Mouse (Mus musculus): ENCODE measurements around the gene Hipk3.
A peak's percentile ranks its signal among the peaks of the same experiment; 100 is the strongest.

Gene Hipk3

DNA sequence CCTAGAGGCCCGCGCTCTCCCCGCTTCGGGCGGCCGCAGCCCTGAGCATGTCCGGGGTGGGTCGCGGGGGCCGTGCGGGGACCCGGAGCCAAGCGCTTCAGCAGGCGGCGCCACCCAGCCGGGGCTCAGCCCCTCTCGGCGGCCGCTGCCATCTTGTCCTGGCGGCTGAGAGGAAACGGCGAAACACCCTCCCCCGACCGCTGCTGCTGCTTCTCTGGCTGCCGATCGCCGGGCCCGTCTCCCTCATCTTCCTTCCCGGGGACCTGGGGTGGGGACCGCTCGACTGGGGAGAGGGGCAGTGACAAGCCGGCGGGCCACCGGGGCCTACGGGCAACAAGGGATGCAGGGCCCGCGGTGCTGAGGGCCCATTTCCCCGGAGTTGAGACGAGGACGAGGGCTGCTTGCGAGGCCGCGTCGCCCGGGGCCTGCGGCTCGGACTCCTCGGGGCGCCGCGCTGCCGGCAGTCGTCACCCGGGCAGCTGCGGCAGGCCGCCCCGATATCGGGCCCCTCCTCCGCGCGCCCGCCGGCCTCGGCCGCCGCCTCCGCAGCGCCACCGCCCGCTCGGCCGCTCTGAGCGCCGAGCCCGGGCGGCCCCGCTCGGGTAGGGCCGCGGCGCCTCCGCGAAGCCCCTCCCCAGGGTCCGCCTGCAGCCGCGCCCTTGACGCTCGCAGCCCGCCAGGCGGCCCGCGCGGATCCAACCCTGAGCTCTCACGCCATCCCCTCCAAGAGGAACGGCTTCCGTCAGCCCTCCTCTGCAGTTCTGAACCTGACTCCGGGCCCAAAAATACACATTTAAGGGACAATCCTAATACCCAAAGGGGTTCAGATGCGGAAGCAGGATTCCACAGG lies at the start of gene Hipk3:
Gene Hipk3, minus strand, starts transcription at position 496 of the 850 bp plus-strand sequence.
- peak; percentile 90 to 91 for DNase-seq (ENCODE audit: low spot score in 2 of 2)

DNA sequence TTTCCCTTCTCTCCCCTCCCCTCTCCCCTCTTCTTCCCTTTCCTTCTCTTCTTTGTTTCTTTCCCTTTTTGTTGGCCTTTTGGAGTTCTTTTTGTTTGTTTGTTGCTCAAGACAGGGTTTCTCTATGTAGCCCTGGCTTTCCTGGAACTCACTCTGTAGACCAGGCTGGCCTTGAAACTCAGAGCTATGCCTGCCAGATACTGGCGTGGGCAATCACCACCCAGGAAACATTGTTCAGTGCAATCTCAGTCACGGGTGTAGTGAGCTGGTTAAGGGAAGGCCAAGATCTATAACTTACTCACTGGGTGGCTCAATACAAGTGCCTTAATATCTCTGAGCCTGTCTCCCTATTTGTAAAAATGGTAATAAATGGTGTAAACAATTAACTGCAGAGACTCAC lies 46.0 kb upstream of the Hipk3 start:
- no peak for DNase-seq (ENCODE audit: low spot score in 2 of 2)

DNA sequence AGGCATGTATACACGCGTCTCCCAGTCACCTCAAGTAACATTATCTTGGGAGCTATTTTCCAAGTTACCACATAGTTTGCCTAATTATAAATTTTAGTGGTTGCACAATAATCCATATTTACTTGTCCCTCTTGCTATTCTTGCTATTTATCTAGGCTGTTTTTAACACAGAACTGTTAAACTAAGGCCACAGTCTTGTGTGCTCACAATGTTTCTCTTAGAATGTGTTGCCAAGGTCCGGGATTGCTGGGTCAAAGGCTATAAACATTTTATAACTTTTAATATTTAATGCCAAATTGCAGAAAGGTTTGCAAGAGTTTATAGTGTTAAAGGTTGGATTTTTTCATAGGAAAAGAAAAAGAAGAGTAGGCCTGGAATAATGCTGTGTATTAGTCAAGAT lies 40.5 kb upstream of the Hipk3 start:
- DNase-seq (ENCODE audit: low spot score in 2 of 2): no peak

DNA sequence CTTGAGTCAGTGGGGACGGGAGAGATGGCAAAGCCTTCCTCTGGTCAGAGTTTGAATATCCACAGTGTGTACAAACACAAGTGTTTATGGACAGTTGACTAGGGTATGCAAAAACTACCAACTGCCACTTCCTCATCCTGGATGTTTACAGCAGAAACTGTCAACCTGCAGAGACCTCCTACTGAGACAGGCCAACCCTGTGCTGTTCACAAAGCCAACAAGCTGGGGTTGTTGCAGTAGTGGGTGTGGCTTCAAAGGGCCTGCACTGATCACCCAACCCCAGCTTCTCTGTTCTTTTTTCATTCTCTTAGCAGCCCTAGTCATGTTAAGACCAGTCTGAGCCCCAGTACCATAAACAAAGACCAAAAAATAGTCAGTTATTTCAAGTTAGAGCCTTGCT lies 38.3 kb upstream of the Hipk3 start:
- no peak for DNase-seq (ENCODE audit: low spot score in 2 of 2)

DNA sequence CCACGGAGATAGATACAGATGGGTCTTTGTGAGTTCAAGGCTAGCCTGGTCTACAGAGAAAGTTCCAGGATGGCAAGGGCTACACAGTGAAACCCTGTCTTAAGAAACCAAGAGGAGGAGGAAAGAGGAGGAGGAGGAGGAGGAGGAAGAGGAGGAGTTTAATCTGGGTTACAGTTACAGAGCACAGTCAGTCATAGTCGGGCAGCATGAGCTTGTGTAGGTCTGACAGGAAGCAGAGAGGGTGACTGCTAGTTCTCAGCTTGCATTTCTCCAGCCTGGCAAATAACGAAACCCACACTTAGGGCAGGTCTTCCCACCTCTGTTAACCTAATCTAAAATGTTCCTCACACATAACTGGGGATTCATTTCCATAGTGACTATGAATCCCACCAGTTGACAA lies 32.3 kb upstream of the Hipk3 start:
- DNase-seq (ENCODE audit: low spot score in 2 of 2): no peak

DNA sequence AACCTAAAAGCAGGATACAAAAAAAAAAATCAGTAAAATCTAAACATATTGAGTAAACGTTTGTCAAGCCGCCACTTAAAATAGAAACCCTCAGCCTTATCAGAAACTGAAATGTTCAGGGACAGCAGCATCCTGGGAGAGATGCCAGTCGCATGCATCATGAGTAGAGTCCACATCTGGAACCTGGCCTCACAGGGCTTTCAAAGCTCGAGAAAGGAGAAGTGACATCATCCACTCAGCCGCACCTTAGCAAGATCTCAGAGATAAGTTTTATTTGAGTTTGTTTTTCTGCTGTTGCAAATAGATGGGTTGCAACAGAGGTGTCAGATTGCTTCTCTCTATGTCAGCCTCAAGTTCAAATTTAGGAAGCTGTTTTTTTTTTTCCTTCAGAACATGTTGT lies 31.3 kb upstream of the Hipk3 start:
- peak in 1 of 2 experiments; percentile 21 for DNase-seq (ENCODE audit: low spot score in 2 of 2)

DNA sequence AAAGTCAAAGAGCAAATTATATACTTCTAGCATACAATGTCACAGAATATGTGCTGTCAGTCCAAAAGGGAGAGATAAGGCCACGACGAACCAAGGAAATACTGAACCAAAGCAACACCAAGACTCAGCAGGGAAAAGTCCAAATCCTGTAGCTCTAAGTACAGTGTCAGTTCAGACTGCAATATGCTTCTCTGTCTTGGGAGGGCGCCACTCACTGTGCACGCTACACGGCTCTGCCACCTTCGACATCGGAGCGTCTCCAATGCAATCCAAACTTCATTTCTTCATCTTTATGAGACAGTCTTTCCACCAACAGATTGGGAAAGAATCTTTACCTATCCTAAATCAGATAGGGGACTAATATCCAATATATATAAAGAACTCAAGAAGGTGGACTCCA lies 17.4 kb upstream of the Hipk3 start:
- no peak for DNase-seq (ENCODE audit: low spot score in 2 of 2)

DNA sequence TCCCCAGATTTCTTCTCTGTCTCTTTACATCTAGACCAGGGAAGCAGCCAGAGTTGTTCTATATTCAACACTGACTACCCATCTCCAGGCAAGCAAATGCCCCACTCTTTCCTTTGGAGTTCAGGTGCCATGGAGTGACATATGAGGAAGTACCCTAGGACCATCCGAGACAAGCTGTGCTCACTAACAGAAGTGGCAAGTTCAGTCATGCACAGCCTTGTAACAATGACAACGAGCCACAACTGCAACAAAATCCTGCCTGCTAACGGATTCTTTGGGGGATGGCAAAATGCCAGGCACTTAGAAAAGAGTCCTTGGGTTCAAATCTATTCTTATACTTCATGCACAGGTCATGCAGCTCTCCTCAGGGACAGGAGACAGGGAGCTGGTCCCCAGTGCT lies 8.1 kb upstream of the Hipk3 start:
- no peak for DNase-seq (ENCODE audit: low spot score in 2 of 2)

DNA sequence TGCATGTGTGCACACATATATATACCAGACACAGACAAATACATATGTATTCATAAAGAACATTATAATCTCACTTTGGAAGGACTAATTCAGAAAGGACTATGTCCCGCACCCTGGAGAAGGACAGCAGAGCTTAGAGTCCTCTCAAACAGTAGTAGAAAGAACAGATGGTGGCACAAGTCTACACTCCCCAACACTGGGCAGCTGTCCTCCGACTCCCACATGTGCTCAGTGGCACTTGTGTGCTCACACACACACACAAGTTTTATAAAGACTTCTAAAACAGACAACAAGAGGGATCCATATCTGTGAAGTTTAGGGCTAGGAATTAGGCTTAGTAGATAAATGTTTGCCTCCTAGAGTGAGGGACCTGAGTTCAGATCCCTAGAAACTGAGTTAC lies 6.8 kb upstream of the Hipk3 start:
- no peak for DNase-seq (ENCODE audit: low spot score in 2 of 2)

DNA sequence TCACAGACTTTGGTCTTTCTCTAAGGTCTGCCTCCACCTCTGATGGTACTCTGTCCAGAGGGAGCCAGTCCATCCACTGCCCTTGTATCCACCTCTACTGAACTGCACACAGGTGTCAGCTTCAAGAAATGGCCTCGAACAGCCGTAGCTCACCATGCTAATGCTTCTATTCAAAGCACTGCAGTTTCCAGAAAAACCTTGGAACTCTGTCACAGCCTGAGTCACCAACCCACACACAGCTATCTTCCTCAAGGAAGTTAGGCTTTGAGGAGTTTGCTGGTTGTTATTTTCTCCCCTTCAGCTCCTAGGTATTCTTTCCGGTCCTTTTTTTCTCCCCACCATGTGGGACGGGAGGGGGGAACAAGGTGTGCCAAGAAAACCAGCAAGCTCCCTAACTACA lies 3.5 kb upstream of the Hipk3 start:
- DNase-seq (ENCODE audit: low spot score in 2 of 2): no peak

DNA sequence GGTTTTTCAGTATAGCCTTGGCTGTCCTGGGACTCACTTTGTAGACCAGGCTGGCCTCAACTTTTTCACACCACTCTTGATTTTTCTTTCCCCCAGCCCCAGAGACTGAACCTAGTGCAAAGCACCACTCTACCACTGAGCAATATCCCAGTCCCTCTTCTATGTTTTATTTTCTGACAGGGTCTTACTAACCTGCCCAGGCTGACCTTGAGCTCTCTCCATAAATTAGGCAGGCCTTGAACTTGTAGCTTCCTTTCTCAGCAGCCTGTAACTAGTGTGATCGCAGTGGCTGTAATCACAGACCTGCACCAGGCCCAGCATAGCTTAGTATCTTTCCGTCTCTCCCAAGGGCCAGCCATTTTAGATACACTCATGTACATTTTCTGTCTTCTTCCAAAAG lies 3.0 kb upstream of the Hipk3 start:
- DNase-seq (ENCODE audit: low spot score in 2 of 2): no peak

DNA sequence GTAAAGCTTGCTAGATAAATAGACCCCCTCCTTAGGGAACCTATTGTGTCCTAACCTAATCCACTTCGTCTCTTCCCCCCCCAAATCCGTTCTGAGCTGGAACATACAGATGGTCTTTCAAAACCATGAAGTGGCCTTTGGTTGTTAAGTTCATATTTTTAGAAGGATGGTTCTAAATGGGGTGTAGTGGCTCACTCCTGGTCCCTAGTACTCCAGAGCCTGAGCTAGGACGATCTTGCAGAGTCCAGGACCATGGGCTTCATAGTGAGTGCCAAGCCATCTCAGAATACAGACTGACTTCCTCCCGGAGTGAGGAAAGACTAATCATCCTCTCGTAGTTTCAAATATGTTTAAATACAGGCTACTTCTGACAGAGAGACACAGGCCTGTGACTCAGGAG lies 2.0 kb upstream of the Hipk3 start:
- DNase-seq (ENCODE audit: low spot score in 2 of 2): no peak

DNA sequence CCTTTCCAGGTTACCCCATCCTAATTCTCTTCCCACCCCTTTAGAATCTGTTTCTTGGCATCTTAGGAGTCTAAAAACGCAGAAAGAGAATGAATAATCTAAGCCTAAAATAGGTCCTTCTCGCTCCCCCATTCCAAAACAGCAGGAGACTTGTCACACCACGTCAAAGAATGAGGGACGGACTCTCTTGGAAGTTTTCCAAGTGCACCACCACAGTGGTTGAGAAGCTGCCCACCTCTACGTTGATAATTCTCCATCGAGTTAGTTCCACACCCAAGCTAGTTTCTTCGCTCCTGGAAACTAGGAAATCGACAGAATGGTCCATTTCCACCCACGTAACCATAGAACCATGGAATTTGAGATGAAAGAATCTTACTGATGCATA lies 547 bp upstream of the Hipk3 start:
- no peak for DNase-seq (ENCODE audit: low spot score in 2 of 2)

DNA sequence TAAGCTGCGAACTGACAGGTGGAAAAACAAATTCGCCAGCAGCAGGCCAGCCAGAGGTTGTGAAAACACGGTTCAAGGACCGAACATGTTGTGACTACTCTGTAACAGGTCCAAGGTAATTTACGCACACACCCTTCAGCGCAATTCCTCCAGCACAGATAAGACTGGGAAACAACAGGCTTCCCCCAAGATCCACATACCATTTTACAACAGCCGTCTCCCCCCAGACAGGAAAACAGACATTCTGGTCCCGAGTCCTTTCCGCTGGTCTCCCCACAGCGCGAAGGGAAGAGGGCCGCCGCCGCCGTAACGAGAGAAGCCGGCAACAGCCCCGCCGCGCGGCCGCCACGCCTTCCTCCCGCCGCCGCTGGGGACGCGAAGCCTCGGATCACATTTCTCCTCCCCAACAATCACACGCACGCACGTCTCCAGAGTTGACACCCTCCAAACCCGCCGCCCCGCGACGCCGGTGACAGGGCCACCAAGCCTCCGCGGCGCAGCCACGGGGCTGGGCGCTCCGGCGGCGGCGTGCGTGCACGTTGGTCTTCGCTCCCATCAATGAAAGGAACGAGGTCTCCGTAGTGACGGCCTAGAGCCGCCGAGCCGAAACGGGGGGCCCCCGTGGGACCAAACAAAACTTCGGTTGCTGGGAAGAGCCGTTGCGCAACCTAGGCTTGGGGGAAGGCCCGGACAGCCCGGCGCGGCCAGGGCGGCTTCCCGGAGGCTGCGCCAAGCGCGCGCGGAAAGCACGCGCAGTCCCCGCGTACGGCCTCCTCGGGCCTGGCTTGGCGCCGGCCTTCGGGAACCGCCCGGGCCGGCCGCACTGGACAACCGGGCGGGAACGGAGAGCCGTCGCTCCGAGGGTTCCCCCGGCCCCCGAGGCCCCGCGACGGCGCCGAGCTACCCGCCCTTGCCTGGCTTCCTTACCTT lies 960 bp downstream of the Hipk3 start:
- DNase-seq (ENCODE audit: low spot score in 2 of 2): peak; percentile 83 to 86

DNA sequence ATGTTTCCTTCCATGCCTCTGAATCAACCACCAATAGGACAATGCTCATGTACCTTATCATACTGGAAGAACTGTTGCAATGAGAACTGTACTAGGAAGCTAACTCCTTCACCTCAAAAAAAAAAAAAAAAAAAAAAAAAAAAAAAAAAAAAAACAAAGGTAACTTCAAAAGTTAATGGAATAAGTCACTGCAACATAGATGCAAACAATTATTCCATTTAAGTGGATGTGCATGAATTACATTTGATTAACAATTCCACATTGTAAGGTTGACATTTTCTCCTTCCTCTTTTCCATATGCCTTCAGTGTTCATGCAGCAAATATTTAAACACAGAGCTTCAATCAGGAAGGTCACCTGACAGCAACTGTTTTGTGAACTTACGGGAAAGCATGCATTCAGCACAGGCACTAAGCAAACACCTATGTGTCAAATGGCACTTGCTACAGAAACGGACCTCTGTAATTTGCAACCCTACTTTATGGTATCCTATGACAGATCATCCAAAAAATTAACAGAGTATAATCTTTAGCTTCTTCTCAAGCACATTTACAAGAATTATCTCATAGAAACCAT lies 2.9 kb downstream of the Hipk3 start:
- DNase-seq (ENCODE audit: low spot score in 2 of 2): no peak

DNA sequence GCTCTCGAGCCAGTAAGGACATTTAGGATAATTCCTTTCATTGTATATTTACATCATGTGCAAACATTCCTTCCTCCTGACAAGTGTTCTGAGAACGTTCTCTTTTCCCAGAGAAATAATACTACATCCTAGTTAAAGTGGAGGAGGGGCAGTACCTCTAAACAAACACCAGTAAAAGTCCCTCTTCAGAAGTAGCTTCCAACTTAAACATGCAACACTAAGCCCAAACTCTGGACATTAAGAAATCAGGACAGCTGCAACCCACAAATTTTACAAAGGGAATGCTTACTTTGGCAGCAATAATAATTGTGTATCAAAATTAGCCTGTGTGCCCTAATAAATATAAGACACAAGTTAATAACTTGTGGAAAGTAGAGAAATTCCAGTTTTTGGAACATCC lies 3.5 kb downstream of the Hipk3 start:
- DNase-seq (ENCODE audit: low spot score in 2 of 2): no peak

DNA sequence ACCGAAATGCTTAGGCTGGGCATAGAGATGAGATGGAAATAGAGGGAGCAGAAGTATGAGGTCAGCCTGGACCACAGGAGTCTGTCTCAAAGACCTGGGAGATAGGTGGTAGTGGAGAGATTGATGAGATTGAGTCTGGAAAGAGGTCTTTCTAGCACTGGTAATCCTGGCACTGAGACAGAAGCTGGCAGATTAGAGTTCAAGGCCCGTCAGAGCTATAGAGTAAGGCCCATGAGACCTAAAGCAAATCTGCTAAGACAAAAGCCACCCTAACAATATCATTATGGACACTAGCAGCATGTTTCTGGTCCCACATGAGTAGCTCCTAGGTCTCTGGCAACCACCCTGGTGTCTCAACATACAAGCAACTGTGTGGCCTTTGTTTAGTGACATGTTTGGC lies 4.4 kb downstream of the Hipk3 start:
- DNase-seq (ENCODE audit: low spot score in 2 of 2): no peak

DNA sequence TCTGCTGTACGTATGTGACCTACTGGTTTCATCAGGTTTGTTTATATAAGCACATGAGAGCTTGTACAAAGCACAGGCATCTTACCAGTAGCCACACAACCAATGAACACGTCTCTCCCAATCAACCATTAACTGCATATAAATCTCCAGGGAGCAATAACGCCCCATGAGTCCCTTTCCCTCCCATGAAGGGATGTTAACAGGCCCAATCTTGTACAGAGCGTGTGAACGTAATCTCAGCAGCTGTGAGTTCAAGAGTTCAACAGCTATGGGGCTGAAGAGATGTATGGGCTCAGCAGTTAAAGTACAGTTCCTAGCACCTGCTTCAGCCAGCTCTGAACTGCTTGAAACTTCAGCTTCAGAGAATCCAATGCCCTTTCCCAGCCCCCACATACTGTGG lies 9.8 kb downstream of the Hipk3 start:
- DNase-seq (ENCODE audit: low spot score in 2 of 2): no peak

DNA sequence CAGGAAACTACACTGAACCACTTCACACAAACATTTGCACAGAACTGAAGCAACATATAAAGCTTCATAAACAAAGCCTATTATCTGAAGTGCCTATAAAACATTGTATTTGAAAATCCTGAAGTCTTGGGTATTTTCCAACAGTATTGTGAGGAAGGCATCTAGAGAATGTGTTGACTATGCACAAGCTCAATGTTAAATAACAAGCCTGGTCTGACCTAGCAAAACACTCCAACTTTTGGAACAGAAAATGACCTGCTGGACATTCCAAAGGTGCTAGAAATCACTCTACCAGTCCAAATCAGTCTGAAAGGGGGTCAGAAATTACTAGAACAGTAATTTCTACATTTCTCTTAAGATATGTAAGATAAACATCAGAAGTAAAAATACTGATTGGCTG lies 12.1 kb downstream of the Hipk3 start:
- peak in 1 of 2 experiments; percentile 23 for DNase-seq (ENCODE audit: low spot score in 2 of 2)

DNA sequence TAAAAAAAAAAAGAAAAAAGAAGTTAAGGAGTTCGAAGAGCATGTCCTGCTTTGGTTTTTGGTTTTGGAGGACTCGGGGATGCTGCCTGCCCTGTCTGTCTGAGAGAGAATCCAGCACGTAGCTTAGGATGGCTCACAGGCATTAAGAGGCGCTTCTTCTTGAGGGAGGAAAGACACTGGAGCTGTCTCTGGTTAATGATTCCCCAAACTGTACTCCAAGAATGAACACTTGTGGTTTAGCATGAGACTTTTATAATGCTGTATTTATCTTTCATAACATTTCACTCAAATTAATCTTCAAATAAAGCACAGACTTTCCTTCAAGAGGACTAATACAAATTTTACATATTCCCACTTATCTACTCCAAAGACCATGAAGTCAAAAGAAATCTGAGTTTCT lies 15.2 kb downstream of the Hipk3 start:
- no peak for DNase-seq (ENCODE audit: low spot score in 2 of 2)

DNA sequence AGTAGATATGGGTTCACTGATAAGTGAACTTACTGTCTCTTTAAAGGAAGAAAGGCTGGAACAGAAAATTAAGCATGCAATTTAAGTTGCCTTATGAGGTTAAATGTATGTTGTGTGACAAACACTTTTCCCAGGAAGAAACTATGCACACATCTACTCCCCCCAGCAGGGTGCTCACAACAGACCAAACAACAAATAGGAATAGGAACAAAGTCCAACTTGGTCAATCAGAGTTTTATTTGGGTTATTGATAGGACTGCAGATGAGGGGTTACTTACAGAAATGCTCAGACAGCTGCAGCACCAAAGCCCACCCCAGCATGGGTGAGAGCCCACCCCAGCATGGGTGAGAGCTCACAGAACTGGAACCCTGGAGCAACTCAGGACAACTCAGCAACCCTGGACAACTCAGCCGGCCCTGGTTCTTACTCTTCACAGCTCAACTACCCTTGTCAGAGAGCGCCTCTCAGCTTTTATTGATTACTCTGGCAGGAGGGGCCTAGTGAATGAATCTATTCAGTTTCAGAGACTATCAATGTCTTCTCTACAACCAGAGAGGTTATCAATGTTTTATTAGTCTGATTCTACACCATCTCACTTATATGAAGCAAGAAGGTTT lies 16.7 kb downstream of the Hipk3 start:
- no peak for DNase-seq (ENCODE audit: low spot score in 2 of 2)

DNA sequence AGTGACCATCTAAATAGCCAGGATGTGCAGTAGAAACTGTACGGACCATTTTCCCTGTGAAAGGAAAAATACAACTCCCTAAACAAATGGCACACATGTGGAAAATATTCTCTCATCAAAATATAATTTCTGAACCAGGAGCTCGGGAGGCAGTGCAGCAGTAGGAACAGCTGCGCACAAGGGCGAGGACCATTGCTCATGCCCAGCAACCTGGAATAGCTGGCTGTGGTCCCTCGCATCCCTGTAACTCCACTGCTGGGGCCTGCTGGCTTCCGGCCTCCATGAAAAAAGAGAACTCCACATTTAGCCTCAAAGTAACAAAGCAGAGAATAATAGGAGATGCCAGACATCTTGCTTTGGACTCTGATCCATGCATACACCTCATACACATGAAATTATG lies 22.2 kb downstream of the Hipk3 start:
- no peak for DNase-seq (ENCODE audit: low spot score in 2 of 2)

All from heart, adult 9 months (tissue).